Mouse (Mus musculus) thymus, adult 2 months (tissue): ENCODE results near the gene Trim72. TPM values are rescaled to one million over a fixed set of nuclear protein-coding genes. Genes with fewer than 3 reads are reported as not detected.

Source experiments
- DNase-seq: peaks from one replicate; pipeline ENCODE4 v3.0.0; 2021
- H3K27ac ChIP-seq: fragments of 200-500 bp; 2 replicates; pipeline ENCODE4 v1.5.1; 2012; ENCODE audit warnings: low read length, control low read depth; ENCODE audit not compliant: control insufficient read depth, insufficient read depth
- H3K27me3 ChIP-seq: fragments of 200-500 bp; 2 replicates; pipeline ENCODE4 v1.6.1; 2012; ENCODE audit warnings: mild to moderate bottlenecking, low read length, moderate library complexity, mixed read lengths; ENCODE audit not compliant: control insufficient read depth, insufficient read depth
- H3K36me3 ChIP-seq: fragments of 200-500 bp; 2 replicates; pipeline ENCODE4 v1.6.1; 2012; ENCODE audit warnings: mild to moderate bottlenecking, low read length, moderate library complexity; ENCODE audit not compliant: control insufficient read depth, insufficient read depth
- H3K4me1 ChIP-seq: fragments of 200-500 bp; replicated peaks from 2 replicates; pipeline ENCODE4 v1.6.1; 2012; ENCODE audit warnings: low read length; ENCODE audit not compliant: control insufficient read depth, insufficient read depth
- H3K4me3 ChIP-seq: fragments of 200-500 bp; 2 replicates; pipeline ENCODE4 v1.5.1; 2012; ENCODE audit warnings: mild to moderate bottlenecking, low read length, control low read depth, moderate library complexity; ENCODE audit not compliant: control insufficient read depth, insufficient read depth
- CTCF ChIP-seq: fragments of 200-500 bp; IDR thresholded peaks from 2 replicates; pipeline ENCODE4 v1.5.1; 2012; ENCODE audit warnings: mild to moderate bottlenecking, control low read depth, low read length, moderate library complexity, borderline replicate concordance; ENCODE audit not compliant: control insufficient read depth, poor library complexity, insufficient read depth; ENCODE audit errors: extremely low read depth
- POLR2A ChIP-seq: fragments of 200-500 bp; IDR thresholded peaks from 2 replicates; pipeline ENCODE4 v1.6.1; 2012; ENCODE audit warnings: mild to moderate bottlenecking, low read length, control low read depth, moderate library complexity; ENCODE audit not compliant: control insufficient read depth, poor library complexity, insufficient read depth; ENCODE audit errors: extremely low read depth
- WGBS: fragments of 180-500 bp; shearing (Covaris S2); methylation state at CpG from one replicate; pipeline ENCODE4 v1.1.7; 2018; 5-methylcytosine and 5-hydroxymethylcytosine counted together
- polyA plus RNA-seq: library from polyadenylated mRNA; depleted of rRNA; stranded (reverse); fragments of >200 nt; gene quantifications from 2 replicates; pipeline ENCODE4 v1.2.3, GENCODE M21; 2012; rRNA removed

Trim72 gene
- polyA plus RNA-seq, 1 experiment = 13.4 TPM

DNA sequence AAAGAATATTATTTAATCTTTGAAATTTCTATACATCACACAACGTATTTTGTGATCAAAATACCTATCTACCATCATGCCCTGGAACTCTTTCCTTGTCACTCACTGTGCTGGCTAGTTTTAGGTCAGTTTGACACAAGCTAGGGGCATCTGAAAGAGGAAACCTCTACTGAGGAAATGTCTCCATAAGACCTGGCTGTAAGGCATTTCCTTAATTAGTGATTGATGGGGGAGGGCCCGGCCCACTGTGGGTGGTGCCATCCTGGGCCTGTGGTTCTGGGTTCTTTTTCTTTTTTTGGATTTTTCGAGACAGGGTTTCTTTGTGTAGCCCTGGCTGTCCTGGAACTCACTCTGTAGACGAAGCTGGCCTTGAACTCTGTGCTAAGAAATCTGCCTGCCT, 55.3 kb downstream of the Trim72 start:
- Histone ChIP-seq H3K4me3 (no peak overlapping the region), H3K27ac (peak overlapping the region; percentile 48), H3K4me1 (peaks cover 41% of the 10 kb centered on the region), H3K36me3 (no peaks in the 10 kb centered on the region), H3K27me3 (no peaks in the 10 kb centered on the region)
- TF ChIP-seq CTCF (no peak), POLR2A (no peak)
- DNase-seq = no peak
- 33% methylated on average over 4 of the region's 4 CpGs for WGBS

Other genes starting within 250 kb of the Trim72 start
- 23.8 and 27.0 TPM in 2 replicates for gene Orai3, start 234.1 kb upstream of the Trim72 start, polyA plus RNA-seq
- 29.9 and 36.7 TPM in 2 replicates for gene Setd1a, start 227.3 kb upstream of the Trim72 start, polyA plus RNA-seq
- not detected in 2 replicates for gene Gm49388, start 218.3 kb upstream of the Trim72 start, polyA plus RNA-seq
- gene Hsd3b7, start 203.3 kb upstream of the Trim72 start, polyA plus RNA-seq = 25.9 and 30.1 TPM in 2 replicates
- 76.1 and 93.3 TPM in 2 replicates for gene Stx4a, start 179.7 kb upstream of the Trim72 start, polyA plus RNA-seq
- gene Stx1b, start 179.4 kb upstream of the Trim72 start, polyA plus RNA-seq = 3.4 and 4.2 TPM in 2 replicates
- gene Zfp646, start 127.7 kb upstream of the Trim72 start, polyA plus RNA-seq = 61.3 and 64.2 TPM in 2 replicates
- 23.9 and 34.9 TPM in 2 replicates for gene Zfp668, start 127.1 kb upstream of the Trim72 start, polyA plus RNA-seq
- gene Prss53, start 113.0 kb upstream of the Trim72 start, polyA plus RNA-seq = 2.0 and 2.5 TPM in 2 replicates
- not detected in 2 replicates for gene Gm21974, start 108.5 kb upstream of the Trim72 start, polyA plus RNA-seq
- 56.9 and 75.1 TPM in 2 replicates for gene Vkorc1, start 108.3 kb upstream of the Trim72 start, polyA plus RNA-seq
- gene Bckdk, start 99.9 kb upstream of the Trim72 start, polyA plus RNA-seq = 94.9 and 103 TPM in 2 replicates
- 25.5 and 29.4 TPM in 2 replicates for gene Kat8, start 91.4 kb upstream of the Trim72 start, polyA plus RNA-seq
- gene Prss8, start 73.8 kb upstream of the Trim72 start, polyA plus RNA-seq = 5.4 and 6.9 TPM in 2 replicates
- 10.3 and 15.8 TPM in 2 replicates for gene Prss36, start 57.2 kb upstream of the Trim72 start, polyA plus RNA-seq
- gene Fus, start 36.5 kb upstream of the Trim72 start, polyA plus RNA-seq = 478 and 527 TPM in 2 replicates
- gene Pycard, start 10.1 kb upstream of the Trim72 start, polyA plus RNA-seq = 420 and 521 TPM in 2 replicates
- 7.9 and 9.6 TPM in 2 replicates for gene Itgam, start 58.7 kb downstream of the Trim72 start, polyA plus RNA-seq
- gene Gm49368, start 58.7 kb downstream of the Trim72 start, polyA plus RNA-seq = 0.03 TPM in 1 of 2 replicates, not detected in the other
- 9.4 and 14.7 TPM in 2 replicates for gene Itgax, start 125.6 kb downstream of the Trim72 start, polyA plus RNA-seq
- 6.9 and 7.7 TPM in 2 replicates for gene Itgad, start 150.4 kb downstream of the Trim72 start, polyA plus RNA-seq
- gene Cox6a2, start 202.4 kb downstream of the Trim72 start, polyA plus RNA-seq = 28.8 and 414 TPM in 2 replicates
- gene Armc5, start 233.4 kb downstream of the Trim72 start, polyA plus RNA-seq = 68.6 and 85.1 TPM in 2 replicates
- gene 9130023H24Rik, start 234.1 kb downstream of the Trim72 start, polyA plus RNA-seq = 2.4 and 2.5 TPM in 2 replicates
- gene Tgfb1i1, start 242.9 kb downstream of the Trim72 start, polyA plus RNA-seq = 21.0 and 25.4 TPM in 2 replicates